Mouse (Mus musculus): ENCODE results near the gene Tyro3.

Gene Tyro3

GRCm38 (mm10) chr2:119797279-119797783, at the start of gene Tyro3:
Gene Tyro3 (plus strand): TSS chr2:119797733.
- DNase-seq (ENCODE audit: low spot score) = no peak

GRCm38 (mm10) chr2:119749260-119749659, 48.3 kb upstream of the Tyro3 start:
- no peak for DNase-seq (ENCODE audit: low spot score)

GRCm38 (mm10) chr2:119757601-119758100, 39.9 kb upstream of the Tyro3 start:
- DNase-seq (ENCODE audit: low spot score) = no peak

GRCm38 (mm10) chr2:119758101-119758843, 39.3 kb upstream of the Tyro3 start:
- DNase-seq (ENCODE audit: low spot score) = peak; percentile 54

GRCm38 (mm10) chr2:119758844-119759835, 38.4 kb upstream of the Tyro3 start:
- DNase-seq (ENCODE audit: low spot score) = no peak

GRCm38 (mm10) chr2:119760251-119760650, 37.3 kb upstream of the Tyro3 start, which contains the start of gene Ltk:
Gene Ltk (minus strand): TSS chr2:119760431.
- no peak for DNase-seq (ENCODE audit: low spot score)

GRCm38 (mm10) chr2:119762276-119762675, 35.3 kb upstream of the Tyro3 start:
- DNase-seq (ENCODE audit: low spot score) = no peak

GRCm38 (mm10) chr2:119763924-119764323, 33.6 kb upstream of the Tyro3 start:
- DNase-seq (ENCODE audit: low spot score) = no peak

GRCm38 (mm10) chr2:119767246-119767645, 30.3 kb upstream of the Tyro3 start:
- DNase-seq (ENCODE audit: low spot score) = no peak

GRCm38 (mm10) chr2:119787206-119787883, 10.2 kb upstream of the Tyro3 start, which contains the start of gene Rpap1:
Gene Rpap1 (minus strand): TSS chr2:119787537.
- peak; percentile 86 for DNase-seq (ENCODE audit: low spot score)

- DNase-seq (ENCODE audit: low spot score) = no peak
Measured at GRCm38 (mm10) chr2:119789996-119790395, 7.5 kb upstream of the Tyro3 start.

GRCm38 (mm10) chr2:119798246-119798927, 854 bp downstream of the Tyro3 start:
- DNase-seq (ENCODE audit: low spot score) = no peak

GRCm38 (mm10) chr2:119799181-119799960, 1.8 kb downstream of the Tyro3 start:
- peak; percentile 65 for DNase-seq (ENCODE audit: low spot score)

- DNase-seq (ENCODE audit: low spot score) = no peak
Measured at GRCm38 (mm10) chr2:119799961-119800550, 2.5 kb downstream of the Tyro3 start.

- no peak for DNase-seq (ENCODE audit: low spot score)
Measured at GRCm38 (mm10) chr2:119800876-119801846, 3.6 kb downstream of the Tyro3 start.

GRCm38 (mm10) chr2:119802767-119803617, 5.5 kb downstream of the Tyro3 start:
- peak; percentile 27 for DNase-seq (ENCODE audit: low spot score)

GRCm38 (mm10) chr2:119803618-119804274, 6.2 kb downstream of the Tyro3 start:
- DNase-seq (ENCODE audit: low spot score) = no peak

Data from yolk sac, embryonic 10.5 days (tissue).